ENCODE assay signal across 12 mouse cellular contexts in genomic region chr4:47132413-47132812, GRCm38 (mm10). TPM values are rescaled to one million over a fixed set of nuclear protein-coding genes. Genes with fewer than 3 reads are reported as not detected.
DNase-seq lines count a peak whose midpoint lies in the region; ATAC-seq and TF ChIP-seq lines count a peak whose summit lies in the region.
"Had no signal": no experiment of that assay in that cellular context is flagged by ENCODE, and none has a peak within 500 bp of the region (broad histone marks: within the 10 kb centered on the region; RNA-seq: fewer than 3 reads in every experiment).

No protein-coding gene starts in this region.

- no peak overlapping the region for H3K4me2 ChIP-seq in liver, embryonic 11.5 days
- H3K4me2 ChIP-seq: lung, embryonic 15.5 days had no signal

- DNase-seq in gastrocnemius, adult 2 months: peak; percentile 52
- DNase-seq in gastrocnemius, postnatal 10 days: no peak
- no peak for DNase-seq in testis, postnatal 10 days (ENCODE audit: low spot score)
- DNase-seq in kidney, postnatal 14 days: peak; percentile 74
- DNase-seq in T-cell, adult 2 months (ENCODE audit: low spot score): no peak
- no peak for DNase-seq in liver, embryonic 11.5 days (ENCODE audit: low spot score)
- no peak for DNase-seq in left cerebral cortex, postnatal 14 days (ENCODE audit: low spot score in 2 of 2)
- DNase-seq: cerebellum, adult 18-20 months; midbrain, embryonic 14.5 days had no signal

- no peak overlapping the region for H3K9ac ChIP-seq in liver, embryonic 11.5 days (ENCODE audit: low read depth, low read length)
- H3K9ac ChIP-seq: lung, embryonic 15.5 days had no signal

- H3K4me3 ChIP-seq in gastrocnemius, adult 2 months: no peak overlapping the region
- H3K4me3 ChIP-seq in testis, adult 2 months (ENCODE audit: control insufficient read depth, low read depth, low read length): no peak overlapping the region
- H3K4me3 ChIP-seq in liver, embryonic 11.5 days (ENCODE audit: low read depth, low read length): no peak overlapping the region
- H3K4me3 ChIP-seq: lung, embryonic 15.5 days had no signal

- intact Hi-C loops in gastrocnemius, adult 2 months (cut with DNase I): loop anchor here (5.0 kb wide), 1 partner anchor 105 kb away; no protein-coding TSS in a partner anchor
- intact Hi-C loops in left cerebral cortex, postnatal 14 days (cut with DNase I): no loop called here

- 66% methylated on average over 3 of the region's 3 CpGs for WGBS in liver, embryonic 11.5 days

- no peaks in the 10 kb centered on the region for H3K4me1 ChIP-seq in testis, adult 2 months (ENCODE audit: control insufficient read depth, insufficient read depth, low read length)
- no peaks in the 10 kb centered on the region for H3K4me1 ChIP-seq in liver, embryonic 11.5 days (replicated peaks; ENCODE audit: control insufficient read depth, insufficient read depth, low read length)

- no peaks in the 10 kb centered on the region for H3K27me3 ChIP-seq in testis, adult 2 months (ENCODE audit: control insufficient read depth, insufficient read depth, low read length)
- H3K27me3 ChIP-seq in liver, embryonic 11.5 days (replicated peaks; ENCODE audit: control insufficient read depth, insufficient read depth, low read length): no peaks in the 10 kb centered on the region
- H3K27me3 ChIP-seq: lung, embryonic 15.5 days had no signal

- TF ChIP-seq POLR2A in testis, adult 2 months (IDR thresholded peaks at IDR 0.05; ENCODE audit: control insufficient read depth, low read depth, low read length): no peak

- no peaks in the 10 kb centered on the region for H3K9me3 ChIP-seq in liver, embryonic 11.5 days (ENCODE audit: control insufficient read depth, low read length)
- H3K9me3 ChIP-seq: lung, embryonic 15.5 days had no signal

- H3K27ac ChIP-seq in gastrocnemius, adult 2 months: peak overlapping the region; percentile 82
- peak overlapping the region; percentile 22 for H3K27ac ChIP-seq in testis, adult 2 months (ENCODE audit: control insufficient read depth, insufficient read depth, low read depth, low read length)
- H3K27ac ChIP-seq in liver, embryonic 11.5 days (ENCODE audit: low read depth, low read length): no peak overlapping the region
- H3K27ac ChIP-seq: lung, embryonic 15.5 days had no signal

- TF ChIP-seq CTCF in gastrocnemius, adult 2 months (IDR thresholded peaks at IDR 0.05): no peak
- no peak for TF ChIP-seq CTCF in testis, adult 2 months (IDR thresholded peaks at IDR 0.05; ENCODE audit: control insufficient read depth, insufficient read depth, insufficient replicate concordance, low read depth, low read length)

- no peak for ATAC-seq in liver, embryonic 11.5 days (replicated peaks; ENCODE audit: low FRiP score)
- ATAC-seq: inflammation-experienced regulatory T-cells, adult 6 months had no signal

- no peaks in the 10 kb centered on the region for H3K36me3 ChIP-seq in testis, adult 2 months (ENCODE audit: control insufficient read depth, insufficient read depth, low read length)
- no peaks in the 10 kb centered on the region for H3K36me3 ChIP-seq in liver, embryonic 11.5 days (ENCODE audit: control insufficient read depth, insufficient read depth, low read length)
- H3K36me3 ChIP-seq: lung, embryonic 15.5 days had no signal

RNA-seq across cellular contexts. Expression of gene Galnt12, which starts 40.7 kb away (rescaled TPM):
- total RNA-seq in gastrocnemius, adult 2 months (2021): under 1 TPM in 1 of 2 experiments, not detected in 1; 0.17 TPM
- under 1 TPM; 0.72 to 0.73 TPM for total RNA-seq in gastrocnemius, postnatal 10 days (2021)
- 2.0 and 2.4 TPM in 2 replicates for polyA plus RNA-seq in testis, adult 2 months (2012; rRNA removed)
- 1.0 and 1.3 TPM in 2 replicates for polyA plus RNA-seq in liver, embryonic 11.5 days (2014; fragmentation: Nextera tagmentation; extraction: Ambion mirVana)
- total RNA-seq in left cerebral cortex, postnatal 14 days (2021): 1 to 10 TPM in 1 of 2 experiments, under 1 TPM in 1; 0.85 to 1.3 TPM

Comparison
In these comparisons a context has a peak if more than half of its experiments do, and no peak if none do; other contexts are left out.
1. DNase-seq: peak in gastrocnemius, adult 2 months (single experiment) and kidney, postnatal 14 days (single experiment); none in gastrocnemius, postnatal 10 days (single experiment), testis, postnatal 10 days (single experiment), T-cell, adult 2 months (single experiment), liver, embryonic 11.5 days (single experiment) and left cerebral cortex, postnatal 14 days (0 of 2).